Mouse (Mus musculus) kidney, adult 18-20 months (tissue): ENCODE measurements at regions not wholly inside any gene's neighbourhood (a gene's known extent, or its start where the extent isn't known, plus 50 kb on each side); places are given as distances from the start of the nearest gene placed in this dataset.

Source experiments
- DNase-seq: peaks from one replicate; pipeline ENCODE4 v3.0.0; 2021

DNA sequence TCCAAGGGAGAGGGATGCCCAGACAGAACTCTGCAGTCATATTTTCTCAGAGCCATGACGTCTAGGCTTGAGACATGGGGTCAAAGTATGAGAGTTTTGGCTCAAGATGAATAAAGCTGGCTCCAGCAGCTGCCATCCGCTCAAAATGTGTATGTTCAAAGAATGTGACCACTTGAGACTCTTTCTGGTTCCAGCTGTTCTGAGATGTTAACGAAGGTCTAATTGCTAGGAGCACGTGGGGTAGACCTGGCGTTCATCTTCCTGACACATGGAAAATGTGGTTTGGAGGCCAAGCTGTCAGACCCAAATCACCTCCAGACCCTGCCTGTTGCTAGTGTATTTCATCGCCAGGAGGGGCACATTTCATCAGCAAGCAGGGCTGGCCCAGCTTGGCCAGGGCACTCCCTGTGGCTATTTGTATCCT, 58.9 kb upstream of the Ankrd1 start:
- DNase-seq = no peak

DNA sequence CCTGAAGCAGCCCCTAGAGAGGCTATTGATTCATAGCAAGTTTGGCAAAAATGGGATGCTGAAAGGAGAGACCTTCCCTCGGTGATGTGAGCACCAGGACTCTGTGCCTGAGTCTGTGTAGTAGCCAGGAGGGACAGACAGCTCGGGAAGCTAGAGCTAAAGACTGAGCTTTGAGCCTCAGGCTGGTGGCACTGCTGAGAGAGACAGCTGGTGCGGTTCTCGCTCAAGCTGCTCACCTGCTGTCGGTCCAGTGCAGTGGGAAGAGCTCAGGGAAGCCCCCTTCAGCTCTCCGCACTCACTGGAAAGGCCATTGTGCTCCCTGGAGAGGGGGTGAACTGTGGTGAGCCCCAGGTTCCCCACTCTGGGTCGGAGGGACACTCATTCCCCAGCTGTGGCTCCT, 60.4 kb upstream of the Ankrd1 start:
- no peak for DNase-seq

DNA sequence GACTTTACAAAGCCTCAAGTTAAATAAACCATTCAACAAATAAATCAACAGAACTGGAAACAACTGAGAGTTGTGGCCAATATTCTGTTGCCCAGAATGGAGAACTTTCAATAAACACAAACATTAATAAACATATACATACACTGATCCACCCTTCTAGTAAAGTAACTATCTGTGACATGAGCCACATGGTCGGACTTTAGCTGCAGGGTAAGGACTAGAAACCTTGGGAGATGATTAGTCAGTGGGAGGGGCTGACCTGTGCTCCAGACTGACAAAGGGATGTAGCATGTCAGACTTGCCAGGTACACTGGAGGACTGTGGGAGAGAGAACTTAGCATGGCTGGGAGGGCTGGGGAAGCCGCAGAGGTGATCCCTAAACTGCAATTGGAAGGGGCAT, 61.6 kb upstream of the Ankrd1 start:
- DNase-seq = no peak

DNA sequence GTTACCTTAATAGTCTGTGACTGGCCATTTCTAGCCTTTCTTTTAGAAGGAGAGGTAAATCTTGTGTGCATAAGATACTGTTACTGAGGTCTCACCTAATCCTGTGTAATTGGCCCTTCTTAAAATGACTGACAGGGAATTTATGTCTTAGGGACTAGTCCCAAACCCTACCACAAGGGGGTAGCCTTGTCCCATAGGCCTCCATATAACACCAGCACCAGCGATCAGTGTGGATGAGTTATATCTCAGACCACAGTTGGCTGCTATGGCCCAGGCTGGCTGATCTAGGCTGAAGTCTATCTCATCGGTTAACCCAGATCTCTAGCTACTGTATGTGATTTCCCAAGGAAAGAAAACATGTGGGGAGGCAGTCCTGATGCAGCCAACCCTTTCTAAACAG, 63.2 kb upstream of the Ankrd1 start:
- peak; percentile 59 for DNase-seq

DNA sequence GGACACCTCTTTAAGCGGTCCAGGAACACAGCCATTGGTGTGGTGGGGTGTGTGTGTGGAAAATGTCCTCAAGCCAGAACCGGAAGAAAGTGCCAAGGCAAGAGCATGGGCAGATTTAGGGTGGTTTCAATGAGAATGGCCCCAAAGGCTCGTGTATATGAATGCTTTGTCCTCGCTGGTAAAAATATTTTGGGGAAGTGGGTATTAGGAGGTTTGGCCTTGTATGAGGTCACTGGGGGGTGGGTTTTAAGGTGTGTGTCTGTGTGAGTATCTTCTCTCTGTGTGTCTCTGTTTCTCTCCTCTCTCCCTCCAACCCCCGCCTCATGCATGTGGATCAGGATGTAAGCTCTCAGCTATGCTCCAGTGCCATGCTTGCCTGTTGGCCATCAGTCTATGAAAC, 69.8 kb upstream of the Ankrd1 start:
- DNase-seq = no peak

DNA sequence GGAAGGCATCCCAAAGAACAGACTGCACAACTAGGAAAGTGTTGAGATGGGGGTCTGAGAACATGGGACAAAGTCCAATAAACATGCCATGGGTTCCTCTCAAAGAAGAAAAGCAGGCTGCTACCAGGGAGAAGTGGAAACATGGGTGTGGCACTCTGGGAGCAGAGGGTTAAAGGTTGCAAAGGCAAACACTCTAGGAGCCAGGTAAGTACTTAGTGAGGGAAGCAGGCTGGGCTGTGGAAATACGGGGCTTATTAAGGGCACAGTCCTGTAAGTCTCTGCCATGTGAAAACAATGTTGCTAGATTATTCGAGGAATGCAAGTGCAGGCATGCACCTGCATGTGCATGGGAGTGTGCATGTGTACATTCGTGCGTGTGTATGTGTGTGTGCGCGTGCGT, 71.7 kb upstream of the Ankrd1 start:
- no peak for DNase-seq

DNA sequence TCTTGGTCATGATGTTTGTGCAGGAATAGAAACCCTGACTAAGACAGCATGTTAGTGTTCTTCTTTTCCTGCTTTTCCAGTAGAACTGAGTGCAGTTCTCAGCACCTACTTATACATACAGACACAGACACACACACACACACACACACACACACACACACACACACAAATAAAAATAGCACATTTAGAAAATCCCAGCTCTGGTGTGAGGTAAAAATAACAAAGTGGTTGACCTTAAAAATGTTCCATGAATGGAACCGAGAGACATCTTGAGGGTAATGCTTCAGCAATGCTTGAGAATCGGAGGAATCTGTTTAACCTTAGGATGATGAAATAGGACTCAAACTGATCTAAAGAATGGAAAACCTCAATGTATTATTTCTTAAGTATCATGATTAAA, 84.4 kb upstream of the Ankrd1 start:
- DNase-seq = no peak

DNA sequence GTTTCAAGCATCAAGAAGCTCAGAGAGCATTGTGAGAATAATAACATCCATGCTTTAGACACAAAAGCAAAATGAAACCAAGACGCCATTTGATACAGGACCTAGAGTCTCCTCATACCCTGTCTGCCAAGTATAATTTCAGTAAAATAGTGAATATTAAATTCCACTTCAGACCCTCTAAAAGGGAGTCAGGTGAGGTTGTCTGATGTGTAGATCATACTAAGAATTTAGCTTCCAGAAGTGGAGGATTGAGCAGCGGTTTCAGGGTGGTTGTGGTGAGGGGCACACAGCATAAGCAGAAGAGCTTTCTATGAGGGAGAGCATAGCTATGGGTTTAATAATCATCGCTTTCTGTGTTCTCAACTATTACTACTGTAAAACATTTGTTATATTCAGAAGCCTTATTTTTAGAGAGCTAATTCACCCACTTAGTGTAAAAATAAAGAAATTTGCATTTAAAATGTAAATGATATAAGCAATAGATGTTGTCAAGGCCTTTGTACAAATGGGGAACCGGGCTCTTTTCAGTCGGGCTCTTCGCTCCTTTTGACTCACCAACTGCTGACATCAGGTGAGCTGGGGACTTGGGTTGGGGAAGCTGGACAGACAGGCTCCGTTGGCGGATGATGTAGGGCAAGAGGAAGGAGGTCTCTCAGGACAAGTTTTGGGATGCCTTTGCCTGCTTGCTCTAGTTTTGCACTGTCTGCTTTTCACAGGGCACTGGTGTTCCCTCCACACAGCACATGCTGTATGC, 85.2 kb upstream of the Ankrd1 start:
- no peak for DNase-seq

DNA sequence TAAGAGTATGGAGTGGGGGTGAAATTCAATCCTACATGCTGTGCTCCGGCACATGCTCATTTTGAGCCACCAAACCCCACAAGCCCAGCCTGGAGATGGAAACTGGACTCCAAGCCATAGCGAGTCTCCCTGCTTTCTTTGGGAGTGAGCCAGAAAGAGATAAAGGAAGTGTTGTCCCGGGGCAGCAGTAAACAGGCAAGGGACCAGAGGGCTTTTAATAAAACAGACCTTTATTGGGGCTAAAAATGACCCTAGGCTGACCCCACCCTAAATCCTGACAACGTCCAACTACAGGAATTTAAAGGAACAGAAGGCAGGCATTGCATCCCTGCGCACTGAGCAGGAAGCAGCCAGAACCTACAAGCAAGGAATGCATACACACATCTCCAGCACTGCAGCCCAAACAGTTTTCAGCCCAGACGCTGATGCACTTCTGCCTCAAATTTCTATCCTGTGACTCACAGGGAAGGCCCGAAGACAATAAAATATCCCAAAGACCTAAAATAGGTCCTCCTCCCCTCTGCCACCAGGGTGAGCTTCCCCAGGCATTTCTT, 87.9 kb upstream of the Ankrd1 start:
- no peak for DNase-seq

DNA sequence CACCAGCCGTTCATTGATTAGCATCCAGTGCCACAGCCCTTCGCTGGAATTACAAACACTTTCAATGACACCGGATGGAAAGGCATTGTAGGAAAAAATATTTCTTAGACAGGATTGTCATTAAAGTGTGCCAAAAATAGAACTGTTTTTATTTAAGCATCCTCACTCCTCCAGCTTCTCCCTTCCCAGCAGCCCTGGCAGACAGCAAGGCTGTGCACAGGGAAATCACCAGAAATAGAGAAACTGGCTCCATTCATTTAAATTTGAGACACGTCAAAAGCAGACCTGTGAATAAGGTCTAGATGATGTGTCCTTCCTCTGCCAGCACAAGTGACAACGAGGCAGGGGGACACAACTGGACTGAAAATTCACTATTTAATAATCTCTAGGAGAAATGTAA, 88.5 kb upstream of the Ankrd1 start:
- DNase-seq = no peak

DNA sequence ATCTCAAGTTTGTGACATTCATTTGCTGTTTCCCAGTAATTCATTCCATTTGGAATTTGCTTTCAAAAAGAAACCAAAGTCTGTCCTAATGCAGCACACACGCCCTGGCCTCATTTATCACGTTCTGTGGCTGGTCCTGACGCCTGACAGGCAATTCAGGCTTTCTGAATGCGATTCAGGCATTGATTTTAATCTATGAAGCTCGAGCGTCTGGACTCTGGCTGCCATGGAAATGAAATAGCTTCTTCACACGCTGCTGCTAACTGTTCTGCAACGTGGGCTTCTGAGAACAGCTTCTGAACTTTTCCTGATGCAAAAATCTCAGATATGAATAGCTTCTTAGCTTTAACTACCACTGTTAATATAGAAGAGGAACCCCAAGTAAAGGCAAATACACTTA, 93.6 kb upstream of the Ankrd1 start:
- no peak for DNase-seq

DNA sequence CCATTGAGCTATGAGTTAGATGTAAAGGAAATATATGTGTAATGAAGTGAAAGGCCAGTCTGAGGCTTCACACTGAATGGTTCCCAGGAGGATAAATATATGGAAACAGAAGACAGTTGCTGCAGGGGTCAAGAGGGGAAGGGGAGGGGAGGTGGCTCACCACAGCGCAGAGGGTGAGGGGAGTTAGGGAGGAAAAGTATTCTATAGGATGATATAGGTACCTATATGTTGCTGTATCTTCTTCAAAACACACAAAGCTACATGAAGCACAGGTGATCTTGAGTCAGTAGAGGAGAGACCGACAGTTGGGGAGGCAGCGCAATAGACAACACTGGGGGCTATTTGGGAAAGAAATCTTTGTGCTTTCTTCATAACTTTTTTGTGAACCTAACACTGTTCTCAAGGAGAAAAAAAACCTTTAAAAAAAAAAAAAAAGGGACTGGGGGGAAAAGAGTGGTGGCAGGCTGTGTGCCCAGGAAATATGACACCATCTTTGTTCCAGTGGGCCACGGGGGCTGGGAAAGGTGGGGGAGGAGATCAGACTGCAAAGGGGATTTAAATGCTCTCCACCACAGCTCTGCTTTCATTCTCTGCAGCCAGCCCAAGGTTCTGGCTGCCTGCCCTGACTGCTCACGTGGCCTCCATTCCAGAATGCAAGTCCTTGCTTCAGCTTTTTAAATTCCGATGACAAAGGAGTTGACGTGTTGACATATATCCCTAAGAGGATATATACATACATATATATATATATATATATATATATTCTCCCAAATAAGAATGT, 94.5 kb upstream of the Ankrd1 start:
- peak; percentile 54 for DNase-seq

DNA sequence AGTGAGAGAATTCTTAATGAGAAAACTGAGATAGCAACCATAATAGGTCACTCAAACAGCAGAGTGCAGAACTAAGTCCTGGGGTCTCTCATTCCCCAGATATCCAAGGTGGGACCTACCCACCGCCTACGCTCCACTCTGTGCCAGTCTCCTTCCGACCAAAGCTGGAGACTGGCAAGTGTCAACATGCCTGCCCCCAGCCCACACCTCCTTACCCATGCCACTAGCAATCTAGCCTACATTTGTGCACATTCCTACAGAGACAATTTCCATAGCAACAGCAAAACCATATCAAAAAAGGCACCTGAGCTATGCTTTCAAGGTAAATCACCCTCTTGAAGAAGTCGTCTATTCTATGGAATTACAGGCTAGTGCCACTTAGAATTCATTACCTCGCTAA, 97.3 kb upstream of the Ankrd1 start:
- no peak for DNase-seq

DNA sequence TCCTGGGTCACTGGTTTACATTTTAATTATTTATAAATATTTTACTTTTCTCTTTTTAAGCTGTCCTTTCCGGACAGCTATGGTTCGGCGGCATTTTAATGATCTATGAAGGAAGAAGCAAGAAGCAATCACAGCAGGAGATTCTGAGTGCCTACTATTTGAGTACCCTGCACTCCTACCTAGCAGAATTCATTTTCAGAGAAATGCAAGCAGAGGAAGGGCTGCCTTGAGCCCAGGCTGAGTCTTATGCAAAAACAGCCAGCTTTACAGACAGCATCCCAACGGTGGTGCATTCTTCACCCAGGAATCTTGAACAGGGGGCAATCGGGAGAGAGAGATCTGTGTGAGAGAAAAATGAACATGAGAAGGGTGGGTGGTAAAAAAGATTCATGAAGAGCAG, 97.7 kb upstream of the Ankrd1 start:
- DNase-seq = no peak

DNA sequence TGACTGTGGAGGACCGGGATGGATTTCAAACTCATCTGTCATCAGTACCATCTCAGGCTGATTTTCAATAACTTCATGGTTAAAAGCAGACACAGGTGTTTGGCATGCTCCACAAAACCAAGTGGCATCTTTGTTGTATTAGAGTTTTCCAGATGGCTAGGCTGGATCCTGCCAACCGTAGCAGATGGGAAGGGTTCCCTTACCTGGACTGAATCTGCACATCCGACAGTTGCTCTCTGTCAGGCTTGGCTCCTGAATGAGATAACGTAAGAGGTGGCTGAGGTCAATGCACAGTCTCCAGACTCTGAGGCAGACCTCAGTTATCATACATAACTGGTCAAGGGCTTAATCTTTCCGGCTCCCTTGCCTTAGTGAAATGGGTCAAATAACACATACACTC, 99.0 kb upstream of the Ankrd1 start:
- DNase-seq = no peak

DNA sequence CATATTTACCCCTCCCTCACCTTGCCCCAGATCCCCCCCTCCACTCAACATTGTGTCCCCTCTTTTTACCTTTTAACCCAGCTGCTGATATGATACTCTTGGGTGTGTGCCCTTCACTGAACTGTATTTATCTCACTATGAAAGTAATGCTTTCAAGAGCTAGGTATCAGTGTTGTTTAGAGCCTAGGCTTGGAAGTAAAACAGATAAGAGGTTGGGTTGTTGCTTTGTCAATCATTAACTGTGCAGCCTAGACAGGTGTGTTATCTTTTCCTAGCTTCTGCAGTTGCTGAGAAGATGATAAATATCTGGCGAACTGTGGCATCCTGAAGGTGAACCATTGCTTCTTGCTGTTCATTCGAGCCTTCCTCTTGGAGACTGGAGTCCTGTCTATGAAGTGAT, 101.2 kb upstream of the Ankrd1 start:
- DNase-seq = no peak

DNA sequence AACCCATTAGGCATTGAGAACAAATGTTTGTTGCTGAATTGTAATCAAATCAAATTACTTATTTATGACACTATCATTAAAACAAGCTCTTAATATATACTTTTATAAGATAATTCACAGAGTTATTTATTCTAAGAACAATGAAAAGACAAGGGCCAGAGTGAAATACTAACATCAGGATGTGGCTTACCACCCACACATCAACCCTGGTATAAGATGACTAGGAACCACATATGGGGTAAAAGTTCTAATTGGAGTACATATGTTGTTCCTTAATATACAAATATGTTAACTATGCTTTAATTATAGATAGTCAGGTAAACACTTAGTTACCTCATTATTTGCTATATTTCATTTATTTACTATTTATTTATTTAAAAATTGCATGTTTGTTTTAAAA, 101.7 kb upstream of the Ankrd1 start:
- DNase-seq = no peak

DNA sequence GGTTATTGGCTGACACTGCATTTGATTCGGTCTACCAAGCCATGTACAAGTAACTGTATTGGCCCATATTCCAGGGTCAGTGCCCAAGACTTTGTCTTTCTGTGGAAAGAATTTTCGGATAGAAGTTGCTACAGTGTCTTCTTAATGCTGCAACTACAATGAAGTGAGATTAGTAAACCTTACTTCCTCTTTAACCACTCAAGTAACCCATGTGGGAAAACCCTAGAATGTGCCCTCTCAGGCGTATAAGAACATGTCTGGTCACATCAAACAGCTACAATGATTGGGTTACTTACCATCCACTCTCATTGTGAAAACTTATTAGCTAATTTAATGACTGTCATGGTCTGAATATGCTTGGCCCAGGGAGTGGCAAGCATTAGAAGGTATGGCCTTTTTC, 102.3 kb upstream of the Ankrd1 start:
- DNase-seq = no peak

DNA sequence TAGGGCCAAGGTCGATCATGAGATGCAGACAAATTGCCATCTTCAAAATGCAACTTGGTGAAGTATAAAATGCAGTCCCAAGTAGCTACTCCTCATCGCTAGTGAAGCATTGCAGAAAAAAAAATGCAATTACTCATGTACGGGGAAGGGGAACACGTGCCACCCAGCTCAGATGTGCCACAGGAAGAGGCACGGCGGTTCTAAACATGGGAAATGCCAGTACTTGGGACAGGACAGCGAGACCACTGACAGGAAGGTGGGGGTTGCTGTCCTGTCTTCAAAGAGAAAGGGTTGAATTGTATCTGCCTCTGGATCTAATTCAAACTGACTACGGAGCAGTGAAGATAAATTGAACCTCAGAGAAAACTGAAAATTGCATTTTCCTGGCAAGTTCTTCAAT, 104.6 kb upstream of the Ankrd1 start:
- no peak for DNase-seq

DNA sequence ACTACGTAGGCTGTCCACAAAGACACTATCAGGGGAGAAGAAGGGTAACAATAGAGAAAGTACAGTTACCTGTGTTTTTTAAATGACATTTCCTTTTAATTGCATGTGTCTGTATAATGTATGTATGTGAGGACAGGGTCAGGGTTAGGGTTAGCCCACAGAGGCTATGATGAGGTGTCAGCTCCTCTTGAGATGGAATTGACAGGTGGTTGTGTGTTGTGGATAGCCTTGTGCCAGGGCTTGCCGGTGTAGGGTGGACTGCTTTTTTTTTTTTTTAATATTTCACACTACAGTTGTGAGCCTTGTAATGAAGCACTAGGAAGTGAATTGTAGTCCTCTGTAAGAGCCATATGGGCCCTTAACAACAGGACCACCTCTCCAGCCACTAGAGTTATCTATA, 105.7 kb upstream of the Ankrd1 start:
- no peak for DNase-seq

DNA sequence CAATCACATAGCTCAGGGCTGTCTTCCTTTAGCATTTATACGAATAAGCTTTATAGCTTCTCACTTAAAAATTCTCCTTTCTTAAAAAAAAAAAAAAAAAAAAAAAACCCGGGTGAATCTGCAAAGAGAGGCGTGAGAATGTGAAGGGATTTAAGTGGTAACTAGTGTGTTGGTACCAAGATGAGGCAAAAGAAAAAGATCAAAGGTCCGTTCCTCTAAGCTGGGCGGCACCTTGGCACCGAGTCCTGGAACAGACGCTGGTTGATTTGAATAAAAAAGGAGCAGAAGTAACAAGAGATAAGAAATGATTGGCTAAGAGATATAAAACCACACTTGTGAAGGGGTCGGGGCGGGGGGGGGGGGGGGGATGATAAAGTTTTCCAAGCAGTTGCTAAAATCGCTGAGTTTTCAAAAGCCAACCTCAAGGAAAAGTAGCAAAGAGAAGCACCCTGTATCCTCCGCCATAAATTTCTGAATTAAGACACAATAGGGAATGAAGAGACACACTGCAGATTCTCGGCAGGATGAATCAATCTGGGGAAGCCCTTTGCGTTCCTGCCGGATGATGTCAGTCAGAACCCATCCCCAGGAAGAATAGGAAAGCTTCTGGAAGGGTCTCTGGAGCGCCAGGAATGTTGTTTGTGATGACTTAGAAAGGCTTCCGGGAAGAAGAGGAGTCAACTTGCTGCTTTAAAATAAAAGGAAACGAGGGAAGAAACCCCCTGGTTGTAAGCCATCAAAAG, 107.7 kb upstream of the Ankrd1 start:
- peak; percentile 23 for DNase-seq

DNA sequence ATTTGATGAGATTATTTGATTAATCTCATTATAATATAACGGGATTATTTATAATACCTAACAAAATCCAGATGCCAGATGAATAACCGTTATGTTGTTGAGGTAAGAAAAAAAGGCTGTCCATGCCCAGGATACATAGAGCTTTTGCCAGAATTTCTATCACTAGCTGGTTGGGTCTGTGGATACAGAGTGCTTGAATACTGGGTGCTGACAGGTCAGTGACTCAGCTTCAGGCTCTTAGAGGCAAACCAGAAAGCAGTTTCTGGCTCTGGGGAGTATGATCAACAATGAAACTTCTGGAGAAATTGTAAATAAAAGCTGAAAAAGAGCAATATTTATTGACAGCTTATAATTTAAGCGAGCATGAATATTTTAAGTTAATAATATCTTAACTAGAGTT, 109.4 kb upstream of the Ankrd1 start:
- no peak for DNase-seq

DNA sequence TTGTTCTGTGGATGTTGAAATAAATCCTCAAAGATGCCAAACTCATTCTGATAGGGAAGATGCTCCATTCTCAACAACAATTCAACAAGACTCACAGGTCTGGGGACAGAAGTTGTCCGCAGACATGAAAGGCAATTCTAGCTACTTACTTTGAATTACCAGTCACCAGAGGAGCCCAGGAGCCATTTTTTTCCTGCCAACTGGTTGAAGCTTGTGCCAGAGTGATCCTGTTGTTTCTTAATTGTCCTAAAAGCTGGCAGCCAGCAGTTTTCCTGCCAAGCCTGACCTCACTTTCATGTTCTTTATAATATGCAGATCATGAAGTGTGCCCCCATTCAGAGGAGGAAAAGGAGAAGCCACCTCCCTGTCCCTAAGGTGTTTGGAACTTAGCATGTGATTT, 110.0 kb upstream of the Ankrd1 start:
- DNase-seq = no peak

DNA sequence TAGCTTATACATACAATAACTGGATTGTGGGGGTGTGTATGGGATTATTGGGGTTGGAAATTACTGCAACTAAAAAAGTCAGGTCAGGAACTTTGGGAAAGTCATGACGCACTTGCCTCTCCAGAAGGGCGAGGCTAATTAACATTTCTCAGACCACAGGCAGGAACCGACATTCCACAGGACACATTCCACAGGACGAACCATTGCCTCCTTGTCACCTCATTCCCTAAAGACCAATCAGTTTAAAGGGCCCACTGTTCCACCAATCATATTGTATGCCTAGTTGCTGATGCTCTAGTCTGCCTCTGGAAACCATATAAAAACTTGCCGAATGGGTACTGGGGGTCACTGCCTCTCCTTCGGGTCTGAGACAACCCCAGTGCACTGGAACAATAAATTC, 113.0 kb upstream of the Pcgf5 start:
- DNase-seq = no peak
